Mouse (Mus musculus): ENCODE measurements around the gene Tomt.

DNA sequence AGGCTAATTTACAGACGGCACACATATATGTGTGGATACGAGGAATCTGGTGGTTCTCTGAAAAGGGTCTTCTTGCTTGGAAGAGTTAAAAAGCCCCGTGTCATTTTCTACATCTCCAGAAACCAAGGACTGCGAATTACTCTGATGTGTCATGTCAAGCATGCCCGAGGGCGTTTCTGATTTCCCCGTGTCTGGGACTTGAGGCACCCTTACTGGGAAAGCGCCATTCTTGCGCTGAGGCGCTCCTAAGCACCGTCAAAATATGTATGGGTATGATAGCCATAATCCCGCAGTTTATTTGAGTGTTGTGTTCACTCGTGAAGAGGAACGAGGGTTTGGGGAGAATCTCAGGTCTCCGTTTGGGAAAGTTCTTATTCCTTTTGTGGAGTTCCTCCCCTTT, 27.1 kb upstream of the Tomt start:
- no peak for TF ChIP-seq CTCF (IDR thresholded peaks at IDR 0.05; ENCODE audit: extremely low read depth, insufficient read depth, insufficient read length, insufficient replicate concordance)
- no peak for TF ChIP-seq POLR2A (IDR thresholded peaks at IDR 0.05; ENCODE audit: low read depth, low read length)

Data from spleen, adult 2 months (tissue).